Mouse (Mus musculus): ENCODE measurements at regions not wholly inside any gene's neighbourhood (a gene's known extent, or its start where the extent isn't known, plus 50 kb on each side); places are given as distances from the start of the nearest gene placed in this dataset.

GRCm38 (mm10) chr2:75396016-75396415, 263.0 kb upstream of the Hnrnpa3 start:
- no peaks in the 10 kb centered on the region for H3K36me3 ChIP-seq (replicated peaks)
- no peak overlapping the region for H3K27ac ChIP-seq (replicated peaks)
- H3K27me3 ChIP-seq (replicated peaks; ENCODE audit: low read depth, poor library complexity, severe bottlenecking): no peaks in the 10 kb centered on the region
- peaks cover 7% of the 10 kb centered on the region for H3K4me1 ChIP-seq
- DNase-seq (ENCODE audit: low spot score): no peak
- H3K9me3 ChIP-seq: no peaks in the 10 kb centered on the region
- 87% methylated on average over 2 of the region's 2 CpGs for WGBS
- H3K4me3 ChIP-seq: no peak overlapping the region

GRCm38 (mm10) chr2:75400291-75400870, 258.7 kb upstream of the Hnrnpa3 start:
- Histone ChIP-seq H3K4me3 (no peak overlapping the region), H3K36me3 (replicated peaks) (no peaks in the 10 kb centered on the region), H3K27ac (replicated peaks) (no peak overlapping the region), H3K9me3 (no peaks in the 10 kb centered on the region), H3K27me3 (replicated peaks; ENCODE audit: low read depth, poor library complexity, severe bottlenecking) (no peaks in the 10 kb centered on the region), H3K4me1 (peaks cover 2% of the 10 kb centered on the region)
- 75% methylated on average over 7 of the region's 7 CpGs for WGBS
- DNase-seq (ENCODE audit: low spot score): no peak

- Histone ChIP-seq H3K4me1 (0 out of 2 replicates have a peak, but pooled peaks cover 10% of the 10 kb centered on the region), H3K4me3 (no peak overlapping the region), H3K27me3 (replicated peaks; ENCODE audit: low read depth, poor library complexity, severe bottlenecking) (no peaks in the 10 kb centered on the region), H3K36me3 (replicated peaks) (no peaks in the 10 kb centered on the region), H3K27ac (replicated peaks) (no peak overlapping the region), H3K9me3 (no peaks in the 10 kb centered on the region)
- 91% methylated on average over 8 of the region's 8 CpGs for WGBS
- DNase-seq (ENCODE audit: low spot score): no peak
These were observed 255.3 kb upstream of the Hnrnpa3 start for GRCm38 (mm10) chr2:75403791-75404190.

- no peaks in the 10 kb centered on the region for H3K9me3 ChIP-seq
- no peaks in the 10 kb centered on the region for H3K27me3 ChIP-seq (replicated peaks; ENCODE audit: low read depth, poor library complexity, severe bottlenecking)
- 0 out of 2 replicates have a peak, but pooled peaks cover 10% of the 10 kb centered on the region for H3K4me1 ChIP-seq
- WGBS: 85% methylated on average over 13 of the region's 13 CpGs
- H3K27ac ChIP-seq (replicated peaks): no peak overlapping the region
- H3K4me3 ChIP-seq: no peak overlapping the region
- DNase-seq (ENCODE audit: low spot score): no peak
- no peaks in the 10 kb centered on the region for H3K36me3 ChIP-seq (replicated peaks)
These were observed 253.4 kb upstream of the Hnrnpa3 start for GRCm38 (mm10) chr2:75405524-75406214.

GRCm38 (mm10) chr2:75406721-75407455, 252.2 kb upstream of the Hnrnpa3 start:
- Histone ChIP-seq H3K27ac (replicated peaks) (no peak overlapping the region), H3K4me1 (0 out of 2 replicates have a peak, but pooled peaks cover 10% of the 10 kb centered on the region), H3K4me3 (no peak overlapping the region), H3K36me3 (replicated peaks) (no peaks in the 10 kb centered on the region), H3K27me3 (replicated peaks; ENCODE audit: low read depth, poor library complexity, severe bottlenecking) (no peaks in the 10 kb centered on the region), H3K9me3 (no peaks in the 10 kb centered on the region)
- 70% methylated on average over 6 of the region's 6 CpGs for WGBS
- DNase-seq (ENCODE audit: low spot score): no peak

- H3K9me3 ChIP-seq: no peaks in the 10 kb centered on the region
- no peaks in the 10 kb centered on the region for H3K36me3 ChIP-seq (replicated peaks)
- H3K4me1 ChIP-seq: 0 out of 2 replicates have a peak, but pooled peaks cover 10% of the 10 kb centered on the region
- H3K27ac ChIP-seq (replicated peaks): no peak overlapping the region
- no peak for DNase-seq (ENCODE audit: low spot score)
- no peaks in the 10 kb centered on the region for H3K27me3 ChIP-seq (replicated peaks; ENCODE audit: low read depth, poor library complexity, severe bottlenecking)
- WGBS: 79% methylated on average over 4 of the region's 4 CpGs
- no peak overlapping the region for H3K4me3 ChIP-seq
These were observed 251.5 kb upstream of the Hnrnpa3 start for GRCm38 (mm10) chr2:75407560-75407959.

- no peak for DNase-seq (ENCODE audit: low spot score)
- Histone ChIP-seq H3K27me3 (replicated peaks; ENCODE audit: low read depth, poor library complexity, severe bottlenecking) (no peaks in the 10 kb centered on the region), H3K27ac (replicated peaks) (no peak overlapping the region), H3K4me3 (no peak overlapping the region), H3K36me3 (replicated peaks) (no peaks in the 10 kb centered on the region), H3K9me3 (no peaks in the 10 kb centered on the region), H3K4me1 (0 out of 2 replicates have a peak, but pooled peaks cover 10% of the 10 kb centered on the region)
- WGBS: 96% methylated on average over 2 of the region's 2 CpGs
These were observed 251.0 kb upstream of the Hnrnpa3 start for GRCm38 (mm10) chr2:75408016-75408415.

- 92% methylated on average over 7 of the region's 7 CpGs for WGBS
- H3K4me3 ChIP-seq: no peak overlapping the region
- no peak for DNase-seq (ENCODE audit: low spot score)
- H3K9me3 ChIP-seq: no peaks in the 10 kb centered on the region
- 0 out of 2 replicates have a peak, but pooled peaks cover 10% of the 10 kb centered on the region for H3K4me1 ChIP-seq
- no peaks in the 10 kb centered on the region for H3K36me3 ChIP-seq (replicated peaks)
- H3K27me3 ChIP-seq (replicated peaks; ENCODE audit: low read depth, poor library complexity, severe bottlenecking): no peaks in the 10 kb centered on the region
- H3K27ac ChIP-seq (replicated peaks): no peak overlapping the region
These were observed 249.3 kb upstream of the Hnrnpa3 start for GRCm38 (mm10) chr2:75409806-75410205.

GRCm38 (mm10) chr2:75412735-75413134, 246.3 kb upstream of the Hnrnpa3 start:
- no peak overlapping the region for H3K4me3 ChIP-seq
- no peak for DNase-seq (ENCODE audit: low spot score)
- no peaks in the 10 kb centered on the region for H3K36me3 ChIP-seq (replicated peaks)
- WGBS: 85% methylated on average over 5 of the region's 5 CpGs
- H3K27ac ChIP-seq (replicated peaks): no peak overlapping the region
- H3K9me3 ChIP-seq: no peaks in the 10 kb centered on the region
- H3K27me3 ChIP-seq (replicated peaks; ENCODE audit: low read depth, poor library complexity, severe bottlenecking): no peaks in the 10 kb centered on the region
- H3K4me1 ChIP-seq: no peaks in the 10 kb centered on the region

GRCm38 (mm10) chr2:75418689-75419088, 240.4 kb upstream of the Hnrnpa3 start:
- peaks cover 11% of the 10 kb centered on the region for H3K4me1 ChIP-seq
- WGBS: 91% methylated on average over 2 of the region's 2 CpGs
- H3K27ac ChIP-seq (replicated peaks): no peak overlapping the region
- DNase-seq (ENCODE audit: low spot score): no peak
- H3K9me3 ChIP-seq: no peaks in the 10 kb centered on the region
- no peaks in the 10 kb centered on the region for H3K27me3 ChIP-seq (replicated peaks; ENCODE audit: low read depth, poor library complexity, severe bottlenecking)
- no peak overlapping the region for H3K4me3 ChIP-seq
- no peaks in the 10 kb centered on the region for H3K36me3 ChIP-seq (replicated peaks)

GRCm38 (mm10) chr2:75419142-75419541, 239.9 kb upstream of the Hnrnpa3 start:
- Histone ChIP-seq H3K9me3 (no peaks in the 10 kb centered on the region), H3K36me3 (replicated peaks) (no peaks in the 10 kb centered on the region), H3K27ac (replicated peaks) (no peak overlapping the region), H3K4me3 (no peak overlapping the region), H3K4me1 (peaks cover 16% of the 10 kb centered on the region), H3K27me3 (replicated peaks; ENCODE audit: low read depth, poor library complexity, severe bottlenecking) (no peaks in the 10 kb centered on the region)
- 90% methylated on average over 1 of the region's 1 CpGs for WGBS
- no peak for DNase-seq (ENCODE audit: low spot score)

- no peak overlapping the region for H3K4me3 ChIP-seq
- peak; percentile 25 for DNase-seq (ENCODE audit: low spot score)
- H3K27ac ChIP-seq (replicated peaks): no peak overlapping the region
- no peaks in the 10 kb centered on the region for H3K27me3 ChIP-seq (replicated peaks; ENCODE audit: low read depth, poor library complexity, severe bottlenecking)
- H3K4me1 ChIP-seq: peaks cover 35% of the 10 kb centered on the region
- WGBS: 83% methylated on average over 20 of the region's 20 CpGs
- H3K9me3 ChIP-seq: no peaks in the 10 kb centered on the region
- H3K36me3 ChIP-seq (replicated peaks): no peaks in the 10 kb centered on the region
These were observed 236.0 kb upstream of the Hnrnpa3 start for GRCm38 (mm10) chr2:75422798-75423685.
